Mouse (Mus musculus) myocyte (in vitro differentiated cells): ENCODE results near the gene Rhoq. TPM values are rescaled to one million over a fixed set of nuclear protein-coding genes. Genes with fewer than 3 reads are reported as not detected.
A peak's percentile ranks its signal among the peaks of the same experiment; 100 is the strongest.

Experiments used
- H3K27me3 ChIP-seq: one replicate; pipeline ENCODE4 v1.6.1; 2011; ENCODE audit not compliant: control insufficient read depth, insufficient read depth, insufficient read length
- H3K36me3 ChIP-seq: one replicate; pipeline ENCODE4 v1.6.1; 2011; ENCODE audit not compliant: control insufficient read depth, insufficient read depth
- H3K4me2 ChIP-seq: one replicate; pipeline ENCODE4 v1.6.1; 2011; ENCODE audit warnings: low read depth, control low read depth
- H3K4me3 ChIP-seq: one replicate; pipeline ENCODE4 v1.5.1; 2011; ENCODE audit warnings: mild to moderate bottlenecking, control low read depth, moderate library complexity
- H3K79me2 ChIP-seq: one replicate; pipeline ENCODE4 v1.6.1; 2011; ENCODE audit not compliant: control insufficient read depth, insufficient read depth
- H3ac ChIP-seq: one replicate; pipeline ENCODE4 v1.6.1; 2011; ENCODE audit not compliant: control insufficient read depth, insufficient read length
- CEBPB ChIP-seq: IDR thresholded peaks from 2 replicates; pipeline ENCODE4 v1.6.1; 2011; ENCODE audit warnings: mild to moderate bottlenecking, moderate library complexity; ENCODE audit not compliant: poor library complexity, insufficient read depth, severe bottlenecking
- E2F4 ChIP-seq: IDR thresholded peaks from one replicate; pipeline ENCODE4 v1.6.1; 2011; ENCODE audit warnings: mild to moderate bottlenecking, control low read depth, moderate library complexity; ENCODE audit not compliant: insufficient read depth
- MAX ChIP-seq: IDR thresholded peaks from one replicate; pipeline ENCODE4 v1.6.1; 2011; ENCODE audit warnings: low read depth, mild to moderate bottlenecking, control low read depth
- MYOD1 ChIP-seq, 3 experiments: IDR thresholded peaks; one replicate each; pipeline ENCODE4 v1.6.1; 2011; ENCODE audit warnings: control low read depth in 2 of 3, low read depth in 2 of 3, mild to moderate bottlenecking in 2 of 3, moderate library complexity in 1 of 3; ENCODE audit not compliant: insufficient read length in 2 of 3, control insufficient read depth in 1 of 3
- MYOG ChIP-seq, 3 experiments: IDR thresholded peaks; one replicate each; pipeline ENCODE4 v1.6.1; 2011; ENCODE audit warnings: control low read depth in 2 of 3, low read depth in 2 of 3, mild to moderate bottlenecking in 2 of 3; ENCODE audit not compliant: insufficient read length in 2 of 3, control insufficient read depth in 1 of 3, insufficient read depth in 1 of 3
- POLR2A ChIP-seq: IDR thresholded peaks from one replicate; pipeline ENCODE4 v1.6.1; 2011; ENCODE audit warnings: low read depth, mild to moderate bottlenecking, control low read depth, moderate library complexity; ENCODE audit not compliant: insufficient read length
- POLR2AphosphoS2 ChIP-seq: IDR thresholded peaks from one replicate; pipeline ENCODE4 v1.6.1; 2011; ENCODE audit warnings: low read depth, control low read depth; ENCODE audit not compliant: insufficient read length
- REST ChIP-seq: IDR thresholded peaks from one replicate; pipeline ENCODE4 v1.6.1; 2011; ENCODE audit warnings: mild to moderate bottlenecking, control low read depth, moderate library complexity; ENCODE audit not compliant: insufficient read depth, insufficient read length
- SRF ChIP-seq: IDR thresholded peaks from one replicate; pipeline ENCODE4 v1.6.1; 2011; ENCODE audit warnings: low read depth; ENCODE audit not compliant: control insufficient read depth, insufficient read length
- TCF12 ChIP-seq: IDR thresholded peaks from one replicate; pipeline ENCODE4 v1.6.1; 2011; ENCODE audit warnings: mild to moderate bottlenecking, control low read depth; ENCODE audit not compliant: poor library complexity, insufficient read depth, severe bottlenecking
- TCF3 ChIP-seq: IDR thresholded peaks from one replicate; pipeline ENCODE4 v1.6.1; 2011; ENCODE audit warnings: low read depth, control low read depth; ENCODE audit not compliant: insufficient read length
- USF1 ChIP-seq: IDR thresholded peaks from one replicate; pipeline ENCODE4 v1.6.1; 2011; ENCODE audit warnings: low read depth, mild to moderate bottlenecking, control low read depth, moderate library complexity
- polyA plus RNA-seq: library from polyadenylated mRNA; unstranded; fragments of >200 nt; fragmentation: generic; extraction: Trizol; gene quantifications from one replicate; pipeline ENCODE4 v1.2.1, GENCODE M21; 2012; ENCODE audit warnings: missing spikeins

The Rhoq gene
- polyA plus RNA-seq, 1 experiment: 60.0 TPM

- Histone ChIP-seq H3K79me2 (peaks cover 48% of the 10 kb centered on the region), H3K27me3 (no peaks in the 10 kb centered on the region), H3K36me3 (peaks cover 7% of the 10 kb centered on the region), H3K4me2 (peak overlapping the region; percentile 2), H3K4me3 (no peak overlapping the region), H3ac (no peak overlapping the region)
- no peak for TF ChIP-seq MYOG (IDR thresholded peaks at IDR 0.05; ENCODE audit: control insufficient read depth in 1 of 3, insufficient read depth in 1 of 3, insufficient read length in 2 of 3, low read depth in 2 of 3)
- TF ChIP-seq TCF3: no peak
- no peak for TF ChIP-seq POLR2A
- no peak for TF ChIP-seq MAX
- no peak for TF ChIP-seq REST
- no peak for TF ChIP-seq POLR2AphosphoS2
- no peak for TF ChIP-seq CEBPB
- no peak for TF ChIP-seq E2F4
- TF ChIP-seq USF1: no peak
- TF ChIP-seq MYOD1 (IDR thresholded peaks at IDR 0.05; ENCODE audit: control insufficient read depth in 1 of 3, insufficient read length in 2 of 3, low read depth in 2 of 3): no peak
- no peak for TF ChIP-seq TCF12
- TF ChIP-seq SRF: no peak
These were observed 25.3 kb downstream of the Rhoq start for GRCm38 (mm10) chr17:86988161-86988560.

DNA sequence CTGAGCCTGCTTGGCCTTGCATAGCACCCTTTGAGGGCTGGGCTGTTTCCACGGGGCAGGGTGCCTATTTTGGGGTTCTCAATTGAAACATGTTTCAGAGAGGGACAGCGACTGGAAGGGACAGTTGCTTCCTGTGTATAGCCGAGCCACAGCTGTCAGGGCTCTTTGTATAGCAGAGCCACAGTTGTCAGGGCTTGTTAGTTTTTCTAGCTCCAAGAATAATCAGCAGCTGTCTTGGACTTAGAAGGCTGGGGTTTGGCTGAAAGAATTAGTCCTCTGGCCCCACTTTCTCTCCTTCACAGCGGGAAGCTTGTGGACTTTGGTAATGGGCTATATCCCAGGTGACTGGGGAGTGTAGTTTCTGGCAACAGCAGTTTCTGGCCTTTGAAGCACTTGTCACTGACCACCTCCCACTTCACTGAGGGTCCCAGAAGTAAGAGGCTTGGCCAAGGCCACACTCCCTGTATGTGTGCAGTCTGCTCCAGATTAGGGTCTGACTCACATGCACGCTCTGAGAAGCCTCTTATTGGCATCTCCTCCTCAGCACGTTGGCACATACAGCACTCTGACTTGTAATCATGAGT lies 25.8 kb downstream of the Rhoq start:
- TF ChIP-seq MYOD1 (IDR thresholded peaks at IDR 0.05; ENCODE audit: control insufficient read depth in 1 of 3, insufficient read length in 2 of 3, low read depth in 2 of 3) (peak; percentile 75 to 98 (median 87)), E2F4 (no peak), SRF (no peak), MYOG (IDR thresholded peaks at IDR 0.05; ENCODE audit: control insufficient read depth in 1 of 3, insufficient read depth in 1 of 3, insufficient read length in 2 of 3, low read depth in 2 of 3) (peak in 2 of 3 experiments; percentile 87 to 100), POLR2AphosphoS2 (peak; percentile 47), CEBPB (no peak), TCF3 (peak; percentile 61), USF1 (no peak), REST (no peak), POLR2A (no peak), MAX (no peak), TCF12 (peak; percentile 95)

GRCm38 (mm10) chr17:86991306-86991705 lies 28.4 kb downstream of the Rhoq start:
- H3K36me3 ChIP-seq: peaks cover 23% of the 10 kb centered on the region
- H3ac ChIP-seq: no peak overlapping the region
- no peak overlapping the region for H3K4me2 ChIP-seq
- H3K27me3 ChIP-seq: no peaks in the 10 kb centered on the region
- H3K79me2 ChIP-seq: peaks cover 42% of the 10 kb centered on the region
- no peak overlapping the region for H3K4me3 ChIP-seq
- TF ChIP-seq TCF3 (no peak), MYOG (IDR thresholded peaks at IDR 0.05; ENCODE audit: control insufficient read depth in 1 of 3, insufficient read depth in 1 of 3, insufficient read length in 2 of 3, low read depth in 2 of 3) (no peak), MYOD1 (IDR thresholded peaks at IDR 0.05; ENCODE audit: control insufficient read depth in 1 of 3, insufficient read length in 2 of 3, low read depth in 2 of 3) (no peak), USF1 (no peak), MAX (no peak), SRF (no peak), E2F4 (no peak), REST (no peak), POLR2AphosphoS2 (no peak), TCF12 (no peak), CEBPB (no peak), POLR2A (no peak)

More for the DNA sequence above, 25.8 kb downstream of the Rhoq start:
- Histone ChIP-seq H3K36me3 (peaks cover 7% of the 10 kb centered on the region), H3K4me2 (peak overlapping the region; percentile 63), H3K4me3 (no peak overlapping the region), H3ac (no peak overlapping the region), H3K27me3 (no peaks in the 10 kb centered on the region), H3K79me2 (peaks cover 48% of the 10 kb centered on the region)

DNA sequence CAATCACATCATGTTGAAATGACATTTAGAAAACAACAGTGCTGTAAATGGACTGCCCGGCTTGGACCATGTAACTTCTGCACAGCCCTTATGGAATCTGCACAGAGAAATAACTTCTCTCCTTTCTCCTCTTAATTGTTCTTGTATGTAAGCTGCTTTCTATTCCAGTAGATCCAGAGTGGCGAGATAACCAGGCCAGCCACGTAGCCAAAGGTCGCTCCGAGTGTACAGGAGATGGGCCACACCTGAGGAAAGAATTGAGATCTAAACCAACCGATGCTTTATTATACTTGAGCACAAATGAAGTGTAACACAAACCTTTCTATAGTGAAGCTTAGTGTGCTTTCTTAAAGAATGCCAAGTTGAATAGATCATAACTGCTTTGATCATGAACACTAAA lies 34.4 kb downstream of the Rhoq start:
- peaks cover 17% of the 10 kb centered on the region for H3K79me2 ChIP-seq
- H3K27me3 ChIP-seq: no peaks in the 10 kb centered on the region
- H3ac ChIP-seq: no peak overlapping the region
- peaks cover 46% of the 10 kb centered on the region for H3K36me3 ChIP-seq
- no peak overlapping the region for H3K4me3 ChIP-seq
- H3K4me2 ChIP-seq: no peak overlapping the region
- TF ChIP-seq TCF12: no peak
- no peak for TF ChIP-seq SRF
- no peak for TF ChIP-seq POLR2A
- no peak for TF ChIP-seq MYOD1 (IDR thresholded peaks at IDR 0.05; ENCODE audit: control insufficient read depth in 1 of 3, insufficient read length in 2 of 3, low read depth in 2 of 3)

DNA sequence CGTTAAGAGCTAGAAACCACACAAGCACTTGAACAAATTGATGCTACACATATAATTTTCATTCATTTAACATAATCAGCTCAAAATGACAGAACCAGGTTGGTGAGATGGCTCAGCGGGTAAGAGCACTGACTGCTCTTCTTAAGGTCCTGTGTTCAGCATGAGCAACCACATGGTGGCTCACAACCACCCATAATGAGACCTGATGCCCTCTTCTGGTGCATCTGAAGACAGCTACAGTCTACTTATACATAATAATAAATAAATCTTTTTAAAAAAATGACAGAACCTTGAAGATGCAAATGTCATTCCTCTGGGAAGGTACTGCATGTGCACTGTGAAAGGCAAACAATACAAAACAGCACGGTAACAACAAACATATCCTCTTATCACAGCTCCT lies 46.1 kb downstream of the Rhoq start:
- H3ac ChIP-seq: no peak overlapping the region
- no peaks in the 10 kb centered on the region for H3K27me3 ChIP-seq
- H3K4me3 ChIP-seq: no peak overlapping the region
- TF ChIP-seq USF1 (no peak), REST (no peak), POLR2AphosphoS2 (no peak), TCF12 (no peak), TCF3 (no peak), CEBPB (no peak)
- no peak overlapping the region for H3K4me2 ChIP-seq
- peaks cover 19% of the 10 kb centered on the region for H3K36me3 ChIP-seq
- H3K79me2 ChIP-seq: no peaks in the 10 kb centered on the region
